9 mouse cellular contexts compared by ENCODE assay signal in genomic region chr11:75538184-75538969, GRCm38 (mm10). TPM values are rescaled to one million over a fixed set of nuclear protein-coding genes. Genes with fewer than 3 reads are reported as not detected.
A peak's percentile ranks its signal among the peaks of the same experiment; 100 is the strongest.
DNase-seq lines count a peak whose midpoint lies in the region; ATAC-seq and TF ChIP-seq lines count a peak whose summit lies in the region.
"Had no signal": no experiment of that assay in that cellular context is flagged by ENCODE, and none has a peak within 500 bp of the region (broad histone marks: within the 10 kb centered on the region; RNA-seq: fewer than 3 reads in every experiment).

No protein-coding gene starts in this region.

- peaks cover 96% of the 10 kb centered on the region for H3K4me1 ChIP-seq in megakaryocyte, embryonic 14.5 days
- peaks cover 69% of the 10 kb centered on the region for H3K4me1 ChIP-seq in hindbrain, embryonic 13.5 days (replicated peaks)
- H3K4me1 ChIP-seq in neural tube, embryonic 14.5 days (ENCODE audit: control insufficient read depth, insufficient read depth, low read length) = peaks cover 34% of the 10 kb centered on the region

- H3K27me3 ChIP-seq in megakaryocyte, embryonic 14.5 days (replicated peaks) = no peaks in the 10 kb centered on the region
- H3K27me3 ChIP-seq in hindbrain, embryonic 13.5 days = no peaks in the 10 kb centered on the region
- H3K27me3 ChIP-seq in neural tube, embryonic 14.5 days (ENCODE audit: control insufficient read depth, insufficient read depth, low read length) = no peaks in the 10 kb centered on the region

- no peak for TF ChIP-seq CTCF in gastrocnemius, adult 2 months (IDR thresholded peaks at IDR 0.05)

- peaks cover 85% of the 10 kb centered on the region for H3K36me3 ChIP-seq in megakaryocyte, embryonic 14.5 days (replicated peaks; ENCODE audit: low read length)
- peaks cover 13% of the 10 kb centered on the region for H3K36me3 ChIP-seq in hindbrain, embryonic 13.5 days
- H3K36me3 ChIP-seq in neural tube, embryonic 14.5 days (ENCODE audit: control insufficient read depth, insufficient read depth, low read length) = no peaks in the 10 kb centered on the region; the same call in 1 of the 2 replicates

- DNase-seq in gastrocnemius, adult 2 months = no peak
- no peak for DNase-seq in gastrocnemius, adult 18-20 months (ENCODE audit: low spot score)
- DNase-seq in left cerebral cortex, postnatal 4 days = no peak
- DNase-seq in adrenal gland, postnatal 10 days = no peak

- H3K4me2 ChIP-seq in hindbrain, embryonic 13.5 days = 0 out of 2 replicates have a peak overlapping the region, but pooled peaks have one; percentile 15
- H3K4me2 ChIP-seq in neural tube, embryonic 14.5 days (ENCODE audit: low read depth, low read length) = no peak overlapping the region

- H3K9ac ChIP-seq in hindbrain, embryonic 13.5 days = peak overlapping the region; percentile 60
- no peak overlapping the region for H3K9ac ChIP-seq in neural tube, embryonic 14.5 days (replicated peaks; ENCODE audit: low read depth, low read length)
- H3K9ac ChIP-seq: liver, embryonic 14.5 days had no signal

- WGBS in hindbrain, embryonic 13.5 days = 64% methylated on average over 9 of the region's 9 CpGs
- WGBS in neural tube, embryonic 14.5 days = 72% methylated on average over 9 of the region's 9 CpGs

- intact Hi-C loops in gastrocnemius, adult 2 months (cut with DNase I) = no loop called here
- intact Hi-C loops in left cerebral cortex, postnatal 4 days (cut with DNase I) = no loop called here

- no peak overlapping the region for H3K4me3 ChIP-seq in gastrocnemius, adult 2 months
- H3K4me3 ChIP-seq in megakaryocyte, embryonic 14.5 days (replicated peaks) = peak overlapping the region; percentile 86
- H3K4me3 ChIP-seq in hindbrain, embryonic 13.5 days = no peak overlapping the region
- H3K4me3 ChIP-seq in neural tube, embryonic 14.5 days (ENCODE audit: low read depth, low read length) = no peak overlapping the region

- peak overlapping the region; percentile 75 for H3K27ac ChIP-seq in gastrocnemius, adult 2 months
- H3K27ac ChIP-seq in hindbrain, embryonic 13.5 days = peak overlapping the region; percentile 60
- peak overlapping the region; percentile 7; the same call in 1 of the 2 replicates for H3K27ac ChIP-seq in neural tube, embryonic 14.5 days (ENCODE audit: low read depth, low read length)
- H3K27ac ChIP-seq: liver, embryonic 14.5 days had no signal

- ATAC-seq in megakaryocyte, adult 5-6 weeks (ENCODE audit: poor library complexity, severe bottlenecking) = no peak
- no peak for ATAC-seq in hindbrain, embryonic 13.5 days (ENCODE audit: low FRiP score)
- ATAC-seq in neural tube, embryonic 14.5 days (ENCODE audit: low read depth) = no peak

- no peaks in the 10 kb centered on the region for H3K9me3 ChIP-seq in megakaryocyte, embryonic 14.5 days
- no peaks in the 10 kb centered on the region for H3K9me3 ChIP-seq in hindbrain, embryonic 13.5 days
- no peaks in the 10 kb centered on the region for H3K9me3 ChIP-seq in neural tube, embryonic 14.5 days (ENCODE audit: control insufficient read depth, low read length)

RNA-seq across cellular contexts. Expression of gene Slc43a2, which starts 6.9 kb away (rescaled TPM):
- 10 to 100 TPM; 19.0 to 41.6 TPM for total RNA-seq in gastrocnemius, adult 2 months (2021)
- 10 to 100 TPM; 24.0 to 32.2 TPM for total RNA-seq in gastrocnemius, adult 18-20 months (2021)
- polyA plus RNA-seq in megakaryocyte, embryonic 14.5 days (2012; ENCODE audit: insufficient read depth, low replicate concordance) = 18.9 and 35.4 TPM in 2 replicates
- 30.6 and 32.3 TPM in 2 replicates for total RNA-seq in megakaryocyte, adult 5-6 weeks (2015)
- 32.2 and 33.5 TPM in 2 replicates for total RNA-seq in megakaryocyte, adult 5-6 weeks (2017)
- polyA plus RNA-seq in hindbrain, embryonic 13.5 days (2015; fragmentation: Nextera tagmentation; extraction: Ambion mirVana) = 19.7 and 21.0 TPM in 2 replicates
- 15.5 and 17.0 TPM in 2 replicates for polyA plus RNA-seq in neural tube, embryonic 14.5 days (2014; fragmentation: Nextera tagmentation; extraction: Ambion mirVana)
- total RNA-seq in left cerebral cortex, postnatal 4 days (2021) = 10 to 100 TPM; 43.5 to 51.1 TPM
- total RNA-seq in adrenal gland, postnatal 10 days (2021) = 10 to 100 TPM; 21.1 to 27.9 TPM

RNA-seq across cellular contexts. Expression of gene Scarf1, which starts 25.0 kb away (rescaled TPM):
- 1 to 10 TPM; 2.4 to 5.7 TPM for total RNA-seq in gastrocnemius, adult 2 months (2021)
- 1 to 10 TPM; 2.4 to 3.3 TPM for total RNA-seq in gastrocnemius, adult 18-20 months (2021)
- polyA plus RNA-seq in megakaryocyte, embryonic 14.5 days (2012; ENCODE audit: insufficient read depth, low replicate concordance) = 27.4 and 42.5 TPM in 2 replicates
- total RNA-seq in megakaryocyte, adult 5-6 weeks (2015) = 0.41 and 1.1 TPM in 2 replicates
- total RNA-seq in megakaryocyte, adult 5-6 weeks (2017) = 0.66 and 0.85 TPM in 2 replicates
- polyA plus RNA-seq in hindbrain, embryonic 13.5 days (2015; fragmentation: Nextera tagmentation; extraction: Ambion mirVana) = 4.6 and 4.8 TPM in 2 replicates
- polyA plus RNA-seq in neural tube, embryonic 14.5 days (2014; fragmentation: Nextera tagmentation; extraction: Ambion mirVana) = 1.8 and 3.8 TPM in 2 replicates
- total RNA-seq in left cerebral cortex, postnatal 4 days (2021) = 1 to 10 TPM; 3.0 to 3.5 TPM
- total RNA-seq in adrenal gland, postnatal 10 days (2021) = 10 to 100 TPM; 13.3 to 20.0 TPM

RNA-seq across cellular contexts. Expression of gene Rilp, which starts 28.5 kb away (rescaled TPM):
- total RNA-seq in gastrocnemius, adult 2 months (2021) = 10 to 100 TPM; 33.4 to 41.9 TPM
- 10 to 100 TPM; 31.5 to 32.4 TPM for total RNA-seq in gastrocnemius, adult 18-20 months (2021)
- 4.2 and 9.5 TPM in 2 replicates for polyA plus RNA-seq in megakaryocyte, embryonic 14.5 days (2012; ENCODE audit: insufficient read depth, low replicate concordance)
- total RNA-seq in megakaryocyte, adult 5-6 weeks (2015) = 0.98 and 1.2 TPM in 2 replicates
- total RNA-seq in megakaryocyte, adult 5-6 weeks (2017) = 0.55 and 1.8 TPM in 2 replicates
- 1.4 and 1.5 TPM in 2 replicates for polyA plus RNA-seq in hindbrain, embryonic 13.5 days (2015; fragmentation: Nextera tagmentation; extraction: Ambion mirVana)
- 2.8 and 3.5 TPM in 2 replicates for polyA plus RNA-seq in neural tube, embryonic 14.5 days (2014; fragmentation: Nextera tagmentation; extraction: Ambion mirVana)
- 1 to 10 TPM; 1.8 to 1.9 TPM for total RNA-seq in left cerebral cortex, postnatal 4 days (2021)
- 10 to 100 TPM; 17.3 to 23.7 TPM for total RNA-seq in adrenal gland, postnatal 10 days (2021)

RNA-seq across cellular contexts. Expression of gene Pitpna, which starts 49.5 kb away (rescaled TPM):
- 100 to 1,000 TPM; 151 to 206 TPM for total RNA-seq in gastrocnemius, adult 2 months (2021)
- total RNA-seq in gastrocnemius, adult 18-20 months (2021) = 100 to 1,000 TPM; 168 to 172 TPM
- 28.3 and 62.8 TPM in 2 replicates for polyA plus RNA-seq in megakaryocyte, embryonic 14.5 days (2012; ENCODE audit: insufficient read depth, low replicate concordance)
- total RNA-seq in megakaryocyte, adult 5-6 weeks (2015) = 387 and 430 TPM in 2 replicates
- total RNA-seq in megakaryocyte, adult 5-6 weeks (2017) = 178 and 226 TPM in 2 replicates
- polyA plus RNA-seq in hindbrain, embryonic 13.5 days (2015; fragmentation: Nextera tagmentation; extraction: Ambion mirVana) = 94.8 and 101 TPM in 2 replicates
- polyA plus RNA-seq in neural tube, embryonic 14.5 days (2014; fragmentation: Nextera tagmentation; extraction: Ambion mirVana) = 128 TPM in 2 replicates
- total RNA-seq in left cerebral cortex, postnatal 4 days (2021) = 100 to 1,000 TPM; 249 to 259 TPM
- 100 to 1,000 TPM; 130 to 139 TPM for total RNA-seq in adrenal gland, postnatal 10 days (2021)

RNA-seq across cellular contexts. Expression of gene Prpf8, which starts 51.8 kb away (rescaled TPM):
- total RNA-seq in gastrocnemius, adult 2 months (2021) = 10 to 100 TPM; 69.3 to 76.7 TPM
- 10 to 100 TPM; 70.1 to 70.9 TPM for total RNA-seq in gastrocnemius, adult 18-20 months (2021)
- polyA plus RNA-seq in megakaryocyte, embryonic 14.5 days (2012; ENCODE audit: insufficient read depth, low replicate concordance) = 18.1 and 35.1 TPM in 2 replicates
- total RNA-seq in megakaryocyte, adult 5-6 weeks (2015) = 91.3 and 102 TPM in 2 replicates
- 69.3 and 90.7 TPM in 2 replicates for total RNA-seq in megakaryocyte, adult 5-6 weeks (2017)
- 49.2 and 51.8 TPM in 2 replicates for polyA plus RNA-seq in hindbrain, embryonic 13.5 days (2015; fragmentation: Nextera tagmentation; extraction: Ambion mirVana)
- 65.0 and 82.8 TPM in 2 replicates for polyA plus RNA-seq in neural tube, embryonic 14.5 days (2014; fragmentation: Nextera tagmentation; extraction: Ambion mirVana)
- 100 to 1,000 TPM; 136 to 137 TPM for total RNA-seq in left cerebral cortex, postnatal 4 days (2021)
- total RNA-seq in adrenal gland, postnatal 10 days (2021) = 100 to 1,000 TPM; 112 to 130 TPM

Comparison
In these comparisons a context has a peak if more than half of its experiments do, and no peak if none do; other contexts are left out.
1. H3K27ac ChIP-seq: peak in every context shown above with its lines; median percentile 75 in gastrocnemius, adult 2 months; 60 in hindbrain, embryonic 13.5 days; 7 in neural tube, embryonic 14.5 days.
2. RNA of gene Rilp, which starts 28.5 kb away (total RNA-seq): 33.4 to 41.9 TPM in gastrocnemius, adult 2 months, 31.5 to 32.4 TPM in gastrocnemius, adult 18-20 months and 17.3 to 23.7 TPM in adrenal gland, postnatal 10 days; 1.8 to 1.9 TPM in left cerebral cortex, postnatal 4 days and 0.55 to 1.8 TPM in megakaryocyte, adult 5-6 weeks; every median in the first group is over 4 times any median in the second.